Mouse (Mus musculus): ENCODE measurements at regions not wholly inside any gene's neighbourhood (a gene's known extent, or its start where the extent isn't known, plus 50 kb on each side); places are given as distances from the start of the nearest gene placed in this dataset.

- DNase-seq (ENCODE audit: low read depth, low spot score) = peak; percentile 73
Measured at GRCm38 (mm10) chr3:142948771-142949170, 67.0 kb upstream of the Pkn2 start.

- no peak for DNase-seq (ENCODE audit: low read depth, low spot score)
Measured at GRCm38 (mm10) chr3:142941319-142942024, 59.7 kb upstream of the Pkn2 start.

DNA sequence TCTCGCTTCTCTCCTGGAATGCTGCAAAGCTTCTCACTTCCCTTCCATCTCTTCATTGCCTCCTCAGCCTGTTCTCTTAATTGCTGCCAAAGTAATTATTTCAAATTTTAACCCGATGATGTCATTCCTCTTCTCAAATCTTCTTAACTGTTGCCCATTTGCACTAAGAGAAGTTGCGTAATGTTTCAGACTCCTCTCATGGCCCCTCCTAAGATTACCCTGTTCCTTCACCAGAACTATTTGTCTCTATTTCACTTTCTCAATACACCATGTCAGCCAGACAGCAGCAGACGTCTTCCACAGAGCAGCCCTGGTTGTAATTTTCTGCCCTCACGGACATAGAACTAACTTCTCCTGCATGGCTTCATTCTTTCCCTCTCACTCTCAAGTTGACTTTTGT is 59.1 kb upstream of the Pkn2 start:
- no peak for DNase-seq (ENCODE audit: low read depth, low spot score)

DNA sequence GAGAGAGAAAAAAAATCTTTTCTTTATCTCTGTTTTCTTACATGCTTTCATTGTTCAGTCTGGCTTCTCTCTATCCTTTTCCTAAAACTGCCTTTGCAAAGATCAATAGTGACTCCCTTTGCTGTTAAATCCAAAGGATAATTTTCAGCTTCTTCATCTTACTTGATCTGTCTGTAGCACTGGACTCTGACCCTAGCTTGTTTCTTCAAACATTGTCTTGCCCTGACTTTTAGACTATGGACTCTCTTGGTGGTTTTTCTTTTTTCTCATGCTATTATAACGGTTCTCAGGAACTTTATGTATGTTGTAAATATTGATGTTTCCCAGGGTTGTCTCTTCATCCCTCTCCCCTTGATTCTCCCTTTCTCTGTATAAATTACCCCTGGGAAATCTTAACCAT is 58.0 kb upstream of the Pkn2 start:
- no peak for DNase-seq (ENCODE audit: low read depth, low spot score)

GRCm38 (mm10) chr3:142935949-142936348 is 54.1 kb upstream of the Pkn2 start:
- DNase-seq (ENCODE audit: low read depth, low spot score) = no peak

DNA sequence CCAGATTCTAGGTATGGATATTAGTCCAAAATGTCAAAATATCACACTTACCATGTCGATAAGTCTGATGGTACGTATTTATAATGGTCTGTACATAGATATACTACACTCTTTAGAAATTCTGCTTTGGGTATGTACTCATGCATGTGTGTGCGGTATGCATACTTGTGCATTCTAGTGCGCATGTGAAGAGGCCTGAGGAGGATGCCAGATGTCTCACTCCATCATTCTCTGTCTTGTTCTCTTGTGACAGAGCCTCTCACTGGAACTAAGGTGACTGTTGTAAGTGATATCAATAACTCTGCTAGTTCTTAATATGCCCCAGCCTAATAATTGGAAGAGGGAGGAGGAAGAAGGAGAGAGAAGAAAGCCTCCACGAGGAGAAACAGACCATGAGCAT is 52.5 kb upstream of the Pkn2 start:
- DNase-seq (ENCODE audit: low read depth, low spot score) = no peak

- DNase-seq (ENCODE audit: low read depth, low spot score) = no peak
Measured at GRCm38 (mm10) chr3:142933684-142934259, 52.0 kb upstream of the Pkn2 start.

Measured in forelimb bud, embryonic 11.5 days (tissue).